Mouse (Mus musculus) urinary bladder, postnatal 25 days (tissue): ENCODE measurements at regions not wholly inside any gene's neighbourhood (a gene's known extent, or its start where the extent isn't known, plus 50 kb on each side); places are given as distances from the start of the nearest gene placed in this dataset.

Experiments
- DNase-seq: peaks from one replicate; pipeline ENCODE4 v3.0.0; 2022; ENCODE audit warnings: low spot score

- no peak for DNase-seq
These were observed 409.7 kb downstream of the Zfp704 start for GRCm38 (mm10) chr3:9200156-9200555.

DNA sequence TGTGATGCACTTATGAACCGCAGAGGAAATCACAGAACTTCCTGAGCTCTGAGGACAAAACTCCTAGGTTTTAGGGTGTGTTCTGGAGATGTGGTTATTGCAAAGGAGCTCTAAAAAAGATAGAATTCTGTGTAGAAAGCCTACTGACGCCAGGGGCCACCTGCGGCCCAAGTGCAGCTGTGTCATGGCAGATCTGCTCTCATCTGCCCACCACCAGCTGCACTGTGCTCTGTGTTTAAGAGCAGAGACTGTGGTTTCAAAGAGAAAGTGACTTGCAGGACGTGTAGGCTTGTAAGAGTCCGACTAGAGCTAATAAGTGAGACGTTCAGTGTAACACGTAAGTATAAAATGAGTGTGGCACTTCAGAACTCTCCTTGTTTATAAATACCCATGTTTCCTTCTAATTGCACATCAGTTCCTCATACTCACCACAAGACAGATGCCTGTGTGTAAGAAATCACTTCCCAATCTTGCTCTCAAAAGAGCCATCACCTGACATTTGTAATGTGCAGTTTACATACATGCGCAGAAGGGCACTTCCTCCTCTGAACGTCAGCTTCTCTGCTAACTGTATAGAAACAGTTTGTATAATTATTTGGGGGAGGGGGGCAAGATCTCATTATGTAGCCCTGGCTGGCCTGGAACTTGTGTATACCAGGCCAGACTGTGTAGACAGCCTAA lies 411.1 kb downstream of the Zfp704 start:
- no peak for DNase-seq

GRCm38 (mm10) chr3:9195781-9196180 lies 414.1 kb downstream of the Zfp704 start:
- DNase-seq: no peak

GRCm38 (mm10) chr3:9189366-9190287 lies 420.3 kb downstream of the Zfp704 start:
- DNase-seq: no peak

- DNase-seq: no peak
These were observed 423.3 kb downstream of the Zfp704 start for GRCm38 (mm10) chr3:9186364-9187120.

DNA sequence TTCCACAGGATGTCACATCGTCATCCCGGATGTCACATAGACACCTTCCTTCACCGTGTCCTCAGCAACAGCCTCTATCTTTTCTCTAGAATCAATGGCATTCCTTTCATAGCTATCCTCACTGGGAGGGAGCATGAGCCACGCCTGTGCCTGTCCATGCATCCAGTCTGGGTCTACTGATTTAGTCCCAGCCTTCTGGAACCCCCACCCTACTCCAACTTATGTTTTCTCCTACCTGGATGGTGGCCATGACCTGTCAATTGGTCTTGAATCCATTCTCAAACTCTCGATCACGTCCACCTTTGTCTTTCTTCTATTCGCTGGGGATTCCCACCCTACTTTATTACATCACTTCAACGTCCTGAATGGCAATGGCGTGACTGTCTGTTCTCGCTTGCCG lies 428.3 kb downstream of the Zfp704 start:
- DNase-seq: no peak

GRCm38 (mm10) chr3:9179641-9180040 lies 430.2 kb downstream of the Zfp704 start:
- DNase-seq: no peak

GRCm38 (mm10) chr3:9174517-9174832 lies 435.4 kb downstream of the Zfp704 start:
- DNase-seq: no peak

DNA sequence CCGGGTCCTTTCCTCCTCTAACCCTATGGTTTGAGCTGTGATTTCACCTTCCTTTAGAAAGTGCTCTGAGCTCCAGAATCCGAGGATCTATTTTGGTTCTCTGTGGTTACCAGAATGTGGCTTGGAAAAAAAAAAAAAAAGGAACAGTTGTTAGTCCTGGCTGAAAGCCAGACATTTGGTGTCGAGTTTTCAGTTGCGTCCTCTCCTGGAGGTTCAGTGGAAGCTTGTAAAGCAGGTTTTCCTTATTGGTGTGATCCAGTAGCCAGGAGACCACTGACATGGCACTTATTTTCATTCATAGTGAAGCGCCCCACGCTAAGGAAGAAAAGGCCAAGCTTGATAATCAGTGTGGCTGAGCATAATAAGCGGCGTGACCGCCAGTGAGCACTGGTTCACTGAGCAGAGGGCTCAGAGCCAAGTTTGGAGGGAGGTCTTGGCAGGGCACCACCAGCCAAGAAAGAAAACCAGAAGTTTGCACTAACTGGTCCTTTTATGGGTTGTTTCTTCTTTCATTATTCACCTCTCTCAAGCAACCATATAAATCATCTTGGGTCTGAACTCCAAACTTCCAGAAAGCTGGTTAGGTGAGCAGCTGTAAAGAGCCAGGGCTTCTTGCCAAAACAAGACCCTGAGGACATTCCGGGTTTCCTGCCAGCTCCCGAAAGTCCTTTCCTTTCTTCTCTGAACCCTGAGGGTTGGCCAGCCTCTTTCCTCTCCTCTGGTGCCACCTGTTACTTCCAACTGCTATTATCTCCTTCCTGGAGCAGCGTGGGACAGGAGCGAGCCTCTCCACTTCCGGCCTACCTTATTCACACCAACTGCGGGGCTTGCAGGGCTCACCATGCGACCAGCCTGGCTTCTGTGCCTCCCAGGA lies 436.0 kb downstream of the Zfp704 start:
- peak; percentile 15 for DNase-seq

DNA sequence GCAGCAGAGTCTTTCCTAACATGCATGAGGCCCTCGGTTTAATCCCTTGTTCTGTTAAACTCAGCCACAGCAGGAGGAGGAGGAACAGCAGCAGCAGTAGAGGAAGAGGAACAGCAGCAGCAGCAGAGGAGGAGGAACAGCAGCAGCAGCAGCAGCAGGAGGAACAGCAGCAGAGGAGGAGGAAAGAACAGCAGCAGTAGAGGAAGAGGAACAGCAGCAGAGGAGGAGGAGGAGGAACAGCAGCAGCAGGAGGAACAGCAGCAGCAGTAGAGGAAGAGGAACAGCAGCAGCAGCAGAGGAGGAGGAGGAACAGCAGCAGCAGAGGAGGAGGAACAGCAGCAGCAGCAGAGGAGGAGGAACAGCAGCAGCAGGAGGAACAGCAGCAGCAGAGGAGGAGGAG lies 437.9 kb downstream of the Zfp704 start:
- DNase-seq: no peak

DNA sequence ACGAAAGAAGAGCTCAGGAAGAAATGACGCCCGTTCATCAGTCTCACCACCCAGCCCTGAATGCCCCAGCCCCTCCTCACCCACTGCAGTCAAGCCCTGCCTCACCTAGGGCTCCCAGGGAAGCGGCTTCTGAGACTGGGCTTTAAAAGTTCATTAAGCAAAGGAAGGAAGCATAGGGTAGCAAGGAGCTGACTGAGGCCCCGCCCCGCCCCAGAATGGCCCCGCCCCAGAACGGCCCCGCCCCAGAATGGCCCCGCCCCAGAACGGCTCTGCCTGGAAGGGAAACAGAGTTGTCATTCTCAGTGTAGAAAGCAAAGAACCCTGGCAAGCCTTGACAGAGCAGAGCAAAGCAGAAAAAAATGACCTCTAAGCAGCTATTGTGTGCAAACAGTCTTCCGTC lies 440.9 kb downstream of the Zfp704 start:
- no peak for DNase-seq

DNA sequence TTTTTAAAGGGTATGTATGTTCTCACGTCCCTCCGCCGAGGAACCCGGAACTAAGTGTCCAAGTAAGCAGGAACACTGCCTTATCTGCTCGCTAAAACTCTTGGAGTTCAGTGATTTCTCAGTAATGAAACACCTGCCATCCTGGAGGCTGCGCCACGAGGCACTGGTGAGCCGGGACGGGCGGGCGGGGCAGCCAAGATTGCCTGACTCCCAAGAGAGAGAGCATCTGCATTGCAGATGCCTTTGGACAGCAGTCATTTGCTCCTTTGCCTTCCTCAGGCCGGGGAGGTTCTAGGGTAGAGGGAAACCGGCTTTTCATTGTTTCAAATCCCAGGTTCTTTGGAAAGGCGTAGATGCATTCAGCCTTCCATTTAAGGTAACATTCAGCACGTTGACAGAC lies 450.8 kb downstream of the Zfp704 start:
- DNase-seq: no peak

GRCm38 (mm10) chr3:9154172-9154571 lies 455.7 kb downstream of the Zfp704 start:
- no peak for DNase-seq

GRCm38 (mm10) chr3:9153690-9154089 lies 456.2 kb downstream of the Zfp704 start:
- no peak for DNase-seq

- DNase-seq: no peak
These were observed 457.6 kb downstream of the Zfp704 start for GRCm38 (mm10) chr3:9152256-9152655.

DNA sequence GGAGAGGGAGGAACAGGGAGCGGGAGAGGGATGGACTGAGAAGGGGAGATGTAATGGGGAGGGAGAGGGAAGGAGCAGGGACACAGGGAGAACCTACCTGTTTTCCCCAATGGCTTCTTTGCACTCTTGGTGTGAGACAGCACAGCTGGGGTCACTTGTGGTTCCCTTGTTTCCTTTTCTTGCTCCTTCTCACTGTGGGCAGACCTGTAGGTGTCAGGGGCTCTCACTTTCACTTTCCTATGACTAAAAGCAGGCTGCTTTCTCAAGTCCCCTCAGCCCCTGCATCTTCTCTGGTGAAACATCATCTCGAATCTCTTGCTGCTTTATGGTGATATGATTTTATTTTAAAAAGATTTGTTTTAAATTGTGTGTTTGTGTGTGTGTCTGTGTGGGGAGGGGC lies 458.3 kb downstream of the Zfp704 start:
- DNase-seq: no peak

DNA sequence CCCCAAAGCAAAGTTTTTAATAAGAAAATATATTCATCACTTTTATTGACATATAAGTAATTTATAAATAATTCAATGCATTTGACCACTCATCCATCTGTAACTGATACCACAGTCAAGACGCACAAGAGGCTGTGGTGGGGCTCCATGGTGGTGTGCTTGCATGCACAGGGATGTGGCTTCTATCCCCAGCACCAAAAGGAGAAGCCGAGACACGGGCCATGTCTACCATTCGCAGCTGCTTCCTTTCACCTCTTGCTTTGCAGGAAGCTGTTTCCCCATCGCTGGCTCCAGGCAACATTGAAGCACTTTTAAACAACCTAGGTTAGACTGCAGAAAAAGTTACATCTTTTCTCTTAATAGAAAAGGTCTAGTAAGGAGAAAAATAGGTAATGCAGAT lies 461.3 kb downstream of the Zfp704 start:
- DNase-seq: no peak

GRCm38 (mm10) chr3:9146481-9146880 lies 463.4 kb downstream of the Zfp704 start:
- no peak for DNase-seq

DNA sequence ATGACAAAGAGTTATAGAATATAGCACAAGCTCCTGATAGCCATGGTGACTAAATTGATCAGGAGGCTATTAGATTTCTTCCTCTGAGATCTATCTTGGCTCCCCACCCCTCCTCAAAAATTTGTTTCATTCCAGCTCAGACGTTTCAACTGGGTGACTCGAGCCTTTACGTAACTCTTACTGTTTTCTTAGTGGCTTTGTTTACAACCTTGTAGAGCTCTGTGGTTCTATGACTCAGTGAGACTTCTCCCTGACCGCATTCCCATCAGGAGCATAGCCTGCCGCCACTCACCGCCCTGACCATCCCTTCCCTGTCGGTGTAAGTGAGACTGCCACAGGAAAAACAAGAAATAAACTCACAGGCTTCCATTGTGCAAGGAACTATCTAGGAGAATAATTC lies 464.3 kb downstream of the Zfp704 start:
- no peak for DNase-seq

DNA sequence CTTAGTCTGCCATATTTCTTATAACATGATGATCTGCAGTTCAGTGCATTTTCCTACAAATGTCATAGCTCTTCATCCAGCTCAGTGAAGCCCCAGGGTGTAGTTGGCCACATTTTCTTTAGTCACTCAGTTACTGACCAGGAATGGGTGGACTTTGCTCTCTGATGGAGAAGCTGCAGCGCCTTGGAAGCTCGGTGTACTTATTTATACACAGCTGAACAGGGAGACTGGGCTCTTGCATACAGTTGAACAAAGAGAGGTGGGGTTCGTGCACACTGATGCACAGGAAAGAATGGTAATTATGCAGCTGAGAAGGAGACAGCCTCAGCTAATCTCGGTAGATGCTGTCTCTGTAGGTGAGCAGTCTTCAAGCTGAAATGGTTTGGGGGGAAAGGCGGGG lies 468.0 kb downstream of the Zfp704 start:
- no peak for DNase-seq

DNA sequence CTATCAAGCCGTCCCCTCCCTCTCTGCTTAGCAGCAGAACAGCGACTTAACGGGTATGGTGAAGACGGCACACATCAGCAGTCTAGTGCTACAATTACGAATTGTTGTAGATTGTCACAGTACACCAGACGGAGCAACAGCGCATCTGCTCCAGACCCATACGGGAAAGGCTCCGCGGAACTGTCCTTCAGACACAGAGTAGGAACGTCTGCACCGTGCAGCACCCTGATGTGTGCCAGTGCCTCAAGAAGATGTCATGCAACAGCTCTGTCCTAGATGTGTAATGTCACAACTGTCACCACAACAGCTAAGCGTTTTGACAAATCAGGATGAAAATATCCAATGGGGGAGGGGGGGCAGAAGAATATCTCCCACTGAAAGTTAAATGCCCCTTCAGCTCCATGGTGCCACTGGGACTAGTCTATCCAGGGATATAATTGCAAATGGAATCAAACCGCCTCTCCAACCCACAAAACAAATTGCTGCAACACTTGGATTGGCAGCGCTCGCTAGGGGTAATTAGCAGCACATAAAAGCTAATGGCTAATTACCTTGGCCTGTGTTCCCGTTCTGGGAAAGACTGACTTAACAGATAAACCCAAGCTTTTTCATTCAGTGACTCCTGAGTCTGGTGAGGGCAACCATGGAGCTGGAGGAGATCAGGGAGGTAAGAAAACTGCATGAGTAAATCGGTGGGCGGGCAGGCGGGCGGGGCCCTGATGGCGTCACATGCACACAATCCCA lies 472.6 kb downstream of the Zfp704 start:
- no peak for DNase-seq
